Mouse (Mus musculus) cerebellum, postnatal 10 days (tissue): ENCODE data around the gene Smoc1.

Source experiments
- DNase-seq, 2 experiments: peaks; one replicate each; pipeline ENCODE4 v3.0.0; 2021; ENCODE audit warnings: mixed read lengths in 2 of 2

The Smoc1 gene

DNA sequence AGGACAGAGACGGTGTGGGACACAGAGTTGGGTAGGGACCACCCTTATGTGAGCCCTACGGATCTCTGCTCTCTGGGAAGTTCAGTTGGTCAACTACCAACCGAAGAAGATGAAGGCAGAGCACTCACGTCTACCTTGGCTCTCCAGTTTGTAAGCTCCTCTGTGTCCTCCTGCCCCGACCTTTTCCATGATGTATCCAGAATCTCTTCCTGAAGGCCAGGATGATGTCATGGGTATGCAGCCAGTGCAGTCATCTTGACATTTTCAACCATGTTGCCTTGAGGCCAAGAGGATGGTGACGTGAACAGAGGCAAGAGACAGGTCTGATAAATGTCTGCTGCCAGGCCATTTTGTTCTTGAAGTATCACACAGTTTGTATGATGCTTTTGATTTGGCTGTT lies 111.6 kb downstream of the Smoc1 start:
- no peak for DNase-seq

DNA sequence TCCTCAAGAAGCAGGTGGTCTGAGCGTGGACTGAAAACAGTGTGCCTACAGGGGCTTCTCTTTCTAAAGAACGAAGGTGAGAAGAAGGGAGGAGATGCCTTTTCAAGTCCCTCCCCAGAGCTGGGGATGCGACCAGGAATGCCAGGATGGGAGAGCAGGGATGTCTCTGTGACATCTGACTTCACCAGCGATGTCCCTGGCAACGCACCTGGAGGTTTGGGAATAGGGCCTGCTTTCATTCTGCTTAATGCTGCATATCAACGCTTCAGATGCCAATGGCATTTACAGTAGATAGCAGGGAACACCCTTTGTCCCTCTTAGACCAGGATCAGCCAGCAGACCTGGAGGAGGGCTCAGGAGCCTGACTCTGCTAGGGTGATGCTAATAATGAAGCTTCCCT lies 112.9 kb downstream of the Smoc1 start:
- DNase-seq, result peak; percentile 73 to 78

DNA sequence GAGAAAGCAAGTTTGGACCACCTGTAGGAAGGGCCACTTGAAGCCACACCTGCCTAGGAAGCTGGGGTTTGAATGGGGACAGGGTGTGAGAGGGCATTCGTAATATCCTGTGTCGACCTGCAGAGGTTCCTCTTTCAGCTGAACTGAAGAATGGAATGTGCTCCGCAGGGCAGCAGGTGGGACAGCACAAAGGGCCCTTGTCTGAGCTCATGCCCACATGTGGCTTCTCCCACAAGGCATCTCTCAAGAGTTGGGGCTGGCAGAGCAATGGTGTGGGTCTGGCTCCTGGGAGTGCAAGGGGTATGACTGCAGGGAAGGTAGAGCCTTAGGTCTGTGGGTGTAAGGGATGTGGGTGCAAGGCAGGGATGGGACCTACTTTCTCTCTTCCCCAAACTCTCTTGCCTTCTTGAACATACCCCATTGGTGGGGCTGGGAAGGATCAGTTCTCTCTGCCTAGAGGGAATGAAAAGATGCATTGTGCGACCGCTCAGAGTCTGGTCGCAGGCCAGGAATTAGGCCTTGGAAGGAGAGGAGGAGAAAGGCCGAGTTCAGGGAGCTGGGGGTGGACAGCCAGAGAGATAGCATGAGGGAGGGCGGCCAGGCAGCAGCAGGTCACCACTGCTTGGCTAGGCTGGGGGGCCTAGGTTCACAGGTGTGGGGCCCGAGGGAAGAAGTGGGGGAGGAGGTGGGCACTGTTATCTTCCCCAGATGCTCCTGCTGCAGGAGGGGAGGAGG lies 114.2 kb downstream of the Smoc1 start:
- DNase-seq, result peak; percentile 29 to 52

DNA sequence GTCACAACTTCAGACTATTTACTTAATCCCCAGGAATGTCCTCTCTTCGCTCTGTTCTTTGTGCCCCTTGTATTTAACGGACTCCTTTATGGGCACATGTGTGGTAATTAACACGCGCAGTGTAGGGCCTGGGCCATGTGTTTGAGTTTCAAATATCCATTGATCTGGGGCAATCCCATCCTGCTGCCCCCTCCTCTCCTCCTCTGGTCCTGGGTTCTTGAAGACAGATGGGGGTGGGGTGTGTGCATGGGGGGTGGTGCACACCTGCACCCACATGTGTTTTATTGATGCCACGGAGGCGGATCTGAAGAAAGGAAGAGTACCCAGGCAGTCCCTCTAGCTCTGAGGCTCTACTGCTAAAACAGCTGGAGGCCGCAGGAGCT lies 114.7 kb downstream of the Smoc1 start:
- DNase-seq, result no peak

DNA sequence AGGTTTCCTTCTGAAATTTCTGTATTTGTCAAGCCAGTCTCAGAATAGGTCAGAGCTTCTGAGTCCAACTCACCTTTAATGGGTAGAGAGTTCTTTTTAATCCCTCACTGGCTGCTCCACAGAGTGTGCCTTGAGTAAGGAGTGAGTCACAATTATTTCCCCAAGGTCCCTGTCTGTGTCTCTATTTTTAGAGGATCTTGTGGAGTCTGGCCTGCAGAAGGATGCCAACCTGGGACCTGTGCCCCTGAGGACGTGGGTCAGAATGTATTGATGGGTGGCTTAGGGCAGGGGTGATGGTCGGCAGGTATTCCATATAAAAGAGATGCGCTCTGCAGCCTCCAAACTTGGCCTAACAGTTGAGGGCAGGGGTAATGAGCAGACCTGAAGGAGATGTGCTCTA lies 115.6 kb downstream of the Smoc1 start:
- no peak for DNase-seq

DNA sequence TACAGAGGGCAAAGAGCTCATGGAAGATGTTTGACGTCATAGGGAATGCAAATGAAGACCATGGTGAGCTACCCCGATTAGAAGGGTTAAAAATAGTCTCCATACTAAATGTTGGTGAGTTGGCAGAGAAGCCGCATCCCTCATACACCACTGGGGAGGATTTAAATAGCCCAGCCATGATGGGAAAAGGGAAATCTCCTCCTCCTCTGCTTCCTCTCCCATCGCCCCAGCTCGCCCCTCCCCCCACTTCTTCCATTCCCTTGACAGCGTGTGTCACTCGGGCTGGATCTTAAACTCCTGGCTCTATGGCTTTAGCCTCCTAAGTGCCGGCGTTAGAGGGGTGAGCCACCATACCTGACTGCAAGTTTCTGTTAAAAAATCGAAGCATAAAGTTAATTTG lies 117.6 kb downstream of the Smoc1 start:
- no peak for DNase-seq

DNA sequence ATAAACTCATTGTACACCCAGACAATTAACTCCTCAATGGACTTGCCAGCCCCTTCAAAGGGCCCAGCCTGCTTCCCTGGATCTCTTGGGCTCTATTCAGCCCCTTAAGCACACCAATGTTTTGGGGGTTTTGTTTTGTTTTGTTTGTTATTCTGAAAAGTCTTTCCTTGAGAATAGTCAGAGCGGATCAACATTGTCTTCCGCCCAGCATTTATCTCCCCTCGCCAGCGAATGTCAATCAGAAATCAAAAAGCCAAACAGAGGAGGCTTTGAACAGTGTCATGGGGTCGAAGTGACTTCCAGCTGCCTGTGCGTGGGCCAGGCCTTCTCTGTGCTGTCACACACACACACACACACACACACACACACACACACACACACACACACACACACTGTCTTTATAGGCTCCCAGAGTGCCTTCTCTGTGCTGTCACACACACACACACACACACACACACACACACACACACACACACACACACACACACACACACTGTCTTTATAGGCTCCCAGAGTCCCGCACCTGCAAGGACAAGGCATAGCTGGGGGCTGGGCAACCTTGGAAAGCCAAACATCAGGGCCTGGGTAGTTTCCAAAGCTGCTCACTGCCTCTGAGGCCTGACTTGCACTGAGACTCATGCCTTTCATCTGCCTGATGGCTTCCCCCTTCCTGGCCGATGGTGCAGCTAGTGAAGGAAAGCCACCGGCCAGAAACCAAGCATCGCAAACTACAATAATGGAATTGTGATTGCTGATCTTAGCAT lies 120.0 kb downstream of the Smoc1 start:
- peak in 1 of 2 experiments; percentile 39 for DNase-seq

DNA sequence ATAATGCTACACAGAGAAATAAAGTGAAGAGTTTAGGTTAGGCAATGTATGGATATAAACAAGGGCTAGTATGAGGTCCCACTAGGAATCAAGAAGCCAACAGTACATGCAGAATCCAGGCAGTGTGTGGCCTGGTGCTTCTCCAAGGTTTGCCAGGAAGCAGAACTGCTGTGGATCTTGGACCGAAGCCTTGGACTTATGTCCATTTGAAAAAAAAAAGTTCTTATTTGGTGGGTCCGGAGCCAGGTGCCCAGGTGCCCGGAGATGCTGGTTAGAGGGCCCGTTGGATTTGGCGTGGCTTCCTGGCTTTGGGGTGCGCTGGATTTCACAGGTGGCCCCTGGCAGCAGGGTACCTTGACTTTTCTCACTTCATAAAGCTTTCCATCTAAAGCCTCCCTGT lies 121.3 kb downstream of the Smoc1 start:
- DNase-seq, result no peak

DNA sequence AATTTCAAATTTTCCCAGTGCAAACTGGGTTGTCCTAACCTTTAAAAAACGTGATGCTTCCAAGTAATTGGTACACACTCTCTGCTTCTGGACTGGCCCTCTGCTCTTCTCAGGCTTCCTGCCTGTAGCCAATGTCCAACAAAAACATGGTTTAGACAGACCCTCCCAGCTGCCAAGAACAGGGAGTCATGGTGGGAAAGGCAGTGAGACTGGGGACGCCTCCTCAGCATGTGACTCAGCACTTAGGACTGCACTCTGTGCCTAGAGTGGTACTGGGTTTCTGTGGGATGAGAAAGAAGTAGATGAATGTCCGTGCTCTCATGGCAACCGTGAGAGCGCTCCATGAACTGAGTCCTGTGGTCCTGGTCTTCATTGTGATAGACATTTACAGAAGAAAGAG lies 124.3 kb downstream of the Smoc1 start:
- DNase-seq, result no peak

DNA sequence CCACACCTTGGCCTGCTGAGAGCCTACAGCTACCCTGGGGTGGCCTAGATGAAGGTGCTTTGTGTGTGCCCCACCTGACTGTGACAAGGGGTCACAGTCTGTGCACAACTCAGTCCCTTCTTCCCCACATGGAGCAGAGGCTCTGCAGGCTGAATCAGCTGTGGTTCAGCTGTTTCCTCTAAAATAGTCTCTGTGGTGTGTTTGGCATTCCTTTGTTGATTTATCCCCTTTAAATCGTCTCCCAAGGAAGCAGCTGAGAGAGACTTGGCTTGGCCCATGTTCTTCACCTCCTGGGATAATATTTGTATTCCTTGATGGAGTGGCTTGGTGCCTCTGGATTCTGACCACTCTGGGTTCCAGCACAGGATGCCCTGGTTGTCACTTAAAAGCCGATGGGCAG lies 125.5 kb downstream of the Smoc1 start:
- DNase-seq, result no peak

DNA sequence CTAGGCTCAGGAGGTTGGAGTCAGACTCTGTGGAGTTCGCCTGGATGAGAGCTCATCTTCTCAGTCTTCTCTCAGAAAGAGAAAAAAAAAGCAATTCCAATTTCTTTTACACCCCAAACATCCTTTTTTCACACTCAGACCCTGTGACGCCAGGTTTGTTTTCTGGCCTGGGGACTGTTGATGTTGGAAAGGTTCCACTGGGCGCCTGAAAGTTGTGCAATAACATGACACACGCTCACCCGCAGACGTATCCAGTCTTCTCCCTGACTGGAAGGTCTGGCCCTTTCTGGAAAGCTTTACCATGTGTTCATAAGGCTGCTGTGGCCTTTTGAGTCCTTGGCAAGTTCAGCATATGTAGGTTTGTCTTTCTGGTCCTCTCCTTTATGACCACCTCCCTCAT lies 129.1 kb downstream of the Smoc1 start:
- no peak for DNase-seq

DNA sequence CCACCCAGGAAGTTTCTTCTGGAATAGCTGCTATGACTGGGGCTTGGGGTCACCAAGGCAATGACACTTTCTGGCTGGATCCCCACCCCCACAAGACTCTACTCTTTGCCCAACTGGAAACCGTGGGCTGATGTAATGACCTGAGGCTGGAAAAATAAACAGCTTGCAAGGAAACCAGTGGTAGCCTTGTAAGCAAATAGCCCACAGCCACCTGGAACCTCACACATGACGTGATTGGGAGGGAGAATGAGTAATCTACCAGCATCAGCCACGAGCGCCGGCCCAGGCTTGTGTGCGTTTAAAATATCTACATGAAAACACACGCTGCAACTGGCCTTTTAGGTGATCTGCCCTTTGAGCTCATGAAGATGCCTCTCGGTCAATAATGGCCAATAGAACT lies 130.2 kb downstream of the Smoc1 start:
- no peak for DNase-seq

DNA sequence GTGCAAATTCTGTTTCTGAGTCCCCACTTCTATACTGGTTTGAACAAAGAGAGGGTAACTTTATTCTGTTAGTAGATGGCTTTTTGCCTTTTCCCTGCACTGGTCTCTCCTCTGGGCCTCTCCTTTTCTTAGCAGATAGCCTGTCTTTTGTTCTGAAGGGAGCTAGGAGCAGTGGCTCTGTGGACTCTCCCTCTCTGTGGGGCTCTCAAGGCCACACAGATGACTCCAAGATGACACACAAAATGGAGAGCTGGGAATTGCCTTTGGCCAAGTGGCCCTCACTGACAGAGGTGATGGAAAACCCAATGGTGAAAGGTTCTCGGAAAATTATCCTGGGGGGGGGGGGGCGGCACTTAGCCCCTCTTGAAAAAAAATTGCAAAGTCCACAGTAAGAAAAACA lies 133.3 kb downstream of the Smoc1 start:
- no peak for DNase-seq

DNA sequence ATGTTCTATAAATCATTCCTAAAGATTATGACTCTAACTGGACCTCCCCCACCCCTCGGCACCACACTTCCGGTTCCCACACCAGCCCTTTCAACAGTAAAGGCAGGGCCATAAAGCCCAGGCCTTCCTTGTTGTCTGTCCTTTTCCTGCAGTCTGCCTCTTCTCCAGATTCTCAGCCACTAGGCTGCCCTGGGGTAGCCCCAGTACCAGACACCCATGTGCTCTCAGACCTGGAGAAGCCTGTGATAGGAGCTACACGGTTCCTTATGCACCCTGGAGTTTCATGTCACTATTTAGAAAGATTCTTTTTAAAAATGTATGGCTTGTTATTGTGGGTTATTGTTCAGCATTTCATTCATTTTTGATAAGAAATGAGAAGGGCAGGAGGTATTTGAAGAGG lies 133.8 kb downstream of the Smoc1 start:
- no peak for DNase-seq

DNA sequence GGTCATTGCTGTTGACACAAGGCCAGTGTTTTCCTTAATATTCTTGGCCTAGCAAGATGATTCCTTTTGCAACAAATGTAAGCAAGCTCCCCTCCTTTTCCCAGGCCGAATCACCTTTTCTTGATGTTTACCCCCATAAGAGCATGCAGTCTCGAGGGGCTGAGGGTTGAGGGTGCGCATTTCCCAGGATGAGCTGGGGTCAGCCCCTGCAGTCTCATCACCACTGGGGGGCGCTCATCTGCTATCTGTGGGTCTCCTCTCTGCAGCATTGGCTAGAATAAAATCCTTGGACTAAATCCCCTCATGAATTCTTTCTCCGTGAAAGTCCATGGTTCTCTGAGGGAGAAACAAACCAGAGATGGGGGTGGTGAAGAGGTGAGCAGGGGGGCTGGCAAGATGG lies 134.2 kb downstream of the Smoc1 start:
- peak; percentile 70 to 75 for DNase-seq

DNA sequence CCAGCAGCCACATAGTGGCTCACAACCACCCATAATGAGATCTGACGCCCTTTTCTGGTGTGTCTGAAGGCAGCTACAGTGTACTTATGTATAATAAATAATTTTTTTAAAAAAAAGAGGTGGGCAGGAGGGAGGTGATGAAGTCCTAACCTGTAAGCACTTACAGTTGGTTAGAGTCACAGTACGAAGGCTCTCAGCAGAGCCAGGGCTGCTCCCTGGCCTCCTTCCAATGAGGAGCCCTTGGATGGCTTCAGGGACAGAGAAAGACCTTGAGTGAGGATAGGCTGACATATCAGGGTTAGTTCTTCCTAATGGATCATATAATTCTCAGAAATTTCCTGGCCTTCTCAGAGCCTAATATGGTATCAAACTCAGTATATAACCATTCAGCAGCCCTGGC lies 134.7 kb downstream of the Smoc1 start:
- no peak for DNase-seq

DNA sequence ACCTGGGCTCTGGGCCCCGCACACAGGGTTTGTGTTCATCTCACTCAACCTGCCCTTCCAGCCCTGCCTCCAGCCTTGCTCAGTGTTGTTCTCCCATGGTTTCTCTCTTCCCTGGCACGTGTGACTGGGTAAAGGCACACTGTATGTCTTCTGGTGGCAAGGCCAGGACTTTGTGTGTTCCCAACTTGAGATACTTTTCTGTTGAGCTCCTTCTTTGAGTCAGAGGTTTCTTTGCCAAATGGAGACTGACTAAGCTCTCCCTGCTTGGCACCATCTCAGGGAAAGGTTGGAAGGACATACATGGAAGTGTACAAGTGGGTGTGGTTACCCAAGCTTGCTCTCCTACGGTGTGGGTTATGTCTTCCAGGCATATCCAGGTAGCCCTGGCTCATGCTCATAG lies 136.5 kb downstream of the Smoc1 start:
- no peak for DNase-seq

DNA sequence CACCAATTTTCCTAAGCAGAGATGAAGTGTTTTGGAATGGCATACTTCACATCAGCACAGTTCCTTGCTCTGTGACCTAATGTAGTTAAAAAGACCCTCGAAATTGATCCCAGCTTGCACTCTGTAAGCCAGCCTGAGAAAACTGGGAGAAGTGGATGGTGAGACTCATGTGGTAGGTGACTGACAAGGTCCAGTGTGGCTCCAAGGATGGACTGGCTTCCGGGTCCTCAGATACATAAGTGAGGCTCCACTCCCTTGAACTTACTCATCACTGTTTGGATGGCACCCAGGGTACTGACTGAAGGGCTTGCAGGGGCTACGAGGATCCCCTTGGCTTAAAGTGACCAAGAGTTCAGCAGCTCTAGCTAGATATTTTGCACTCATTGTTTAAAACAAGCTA lies 137.0 kb downstream of the Smoc1 start:
- no peak for DNase-seq

DNA sequence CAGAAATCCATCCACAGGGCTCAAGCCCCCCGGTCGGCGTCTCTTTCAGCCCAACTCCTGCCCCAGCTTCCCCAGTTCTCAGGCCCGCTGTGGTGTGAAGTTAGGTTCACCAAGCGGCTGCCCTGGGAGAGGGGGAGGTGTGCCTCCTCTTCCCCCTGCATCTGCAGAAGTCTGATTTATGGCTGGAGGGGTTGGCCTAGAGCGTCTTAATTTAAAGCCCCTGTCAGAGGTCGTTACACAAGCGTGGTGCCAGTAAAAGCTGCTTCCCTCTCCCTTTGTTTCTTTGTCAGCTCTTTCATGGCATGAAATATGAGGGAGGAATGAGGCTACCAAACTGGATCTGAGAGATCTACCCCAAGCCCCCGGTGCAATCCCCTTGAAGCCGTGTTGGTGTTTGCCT lies 139.5 kb downstream of the Smoc1 start:
- no peak for DNase-seq

DNA sequence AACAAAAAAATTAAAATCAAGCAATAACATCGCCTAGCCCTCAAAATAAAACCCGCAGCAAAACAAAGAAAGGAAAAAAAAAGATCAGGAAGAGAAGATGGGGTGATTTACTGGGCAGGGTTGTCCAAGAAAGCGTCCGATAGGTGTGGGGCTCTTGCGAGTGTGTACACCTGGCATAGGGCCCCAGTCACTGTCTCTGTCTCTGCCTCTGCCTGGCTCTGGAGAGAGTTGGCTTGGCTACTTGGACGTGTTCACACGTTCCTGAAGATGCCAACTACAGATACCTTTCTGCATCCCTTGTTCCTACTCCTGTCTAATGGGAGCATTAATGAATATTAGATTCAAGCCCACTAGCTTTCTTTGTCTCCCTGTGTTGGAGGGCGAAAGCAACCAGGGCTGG lies 140.0 kb downstream of the Smoc1 start:
- peak; percentile 50 for DNase-seq

DNA sequence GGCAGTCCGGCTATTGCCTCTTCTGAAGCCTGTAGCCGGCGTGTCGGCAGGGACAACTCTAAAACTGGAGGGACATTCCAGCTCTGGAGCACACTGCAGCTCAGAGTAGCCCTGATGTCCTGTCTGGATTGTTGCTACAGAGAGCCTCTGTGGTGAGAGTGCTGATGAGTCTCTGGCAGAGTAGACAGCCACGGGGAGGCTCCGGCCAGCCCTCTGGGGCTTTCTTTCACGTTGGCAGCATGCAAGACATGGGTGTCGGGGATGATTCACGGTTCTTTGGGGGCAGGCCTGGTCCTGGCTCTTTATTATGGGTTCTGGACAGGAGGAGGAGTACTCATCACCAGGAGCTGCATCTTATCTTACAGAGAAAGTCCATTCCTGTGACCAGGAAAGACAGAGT lies 140.5 kb downstream of the Smoc1 start:
- DNase-seq, result no peak

DNA sequence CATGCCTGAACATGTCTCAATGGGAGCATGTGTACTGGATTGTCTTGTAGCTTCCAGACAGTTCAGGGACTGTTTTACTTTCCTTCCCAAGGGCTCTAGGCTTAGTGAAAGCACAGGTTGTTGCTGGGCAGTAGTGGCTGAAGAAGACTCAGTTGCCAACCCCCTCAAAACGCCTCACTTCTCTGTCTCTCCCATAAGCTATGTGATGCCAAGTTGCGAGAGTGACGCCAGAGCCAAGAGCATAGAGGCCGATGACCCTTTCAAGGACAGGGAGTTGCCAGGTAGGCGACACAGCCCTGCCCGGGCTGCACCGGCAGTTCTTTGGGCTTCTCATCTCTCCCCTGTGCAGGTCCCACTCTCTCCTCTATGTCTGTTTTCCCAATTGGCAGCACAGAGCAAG lies 141.4 kb downstream of the Smoc1 start:
- DNase-seq, result no peak

DNA sequence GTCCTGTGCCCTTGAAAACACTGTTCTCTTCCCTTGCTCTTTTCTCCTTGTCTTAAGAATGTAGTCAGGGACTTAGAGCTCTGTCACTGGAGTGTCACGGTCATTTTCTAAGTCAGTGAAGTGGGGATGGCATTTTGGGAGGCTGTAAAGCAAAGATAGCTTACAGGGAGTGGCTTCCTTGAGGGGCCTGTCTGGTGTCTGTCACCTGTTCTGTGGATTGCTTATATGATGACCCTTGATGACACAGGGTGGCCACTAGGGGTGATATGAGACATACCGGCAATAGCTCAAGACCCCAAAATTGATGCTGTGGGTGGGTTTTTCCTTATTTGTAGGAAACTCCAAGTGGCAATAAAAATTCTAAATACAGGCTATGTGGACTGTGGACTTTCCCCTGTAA lies 141.9 kb downstream of the Smoc1 start:
- DNase-seq, result no peak

DNA sequence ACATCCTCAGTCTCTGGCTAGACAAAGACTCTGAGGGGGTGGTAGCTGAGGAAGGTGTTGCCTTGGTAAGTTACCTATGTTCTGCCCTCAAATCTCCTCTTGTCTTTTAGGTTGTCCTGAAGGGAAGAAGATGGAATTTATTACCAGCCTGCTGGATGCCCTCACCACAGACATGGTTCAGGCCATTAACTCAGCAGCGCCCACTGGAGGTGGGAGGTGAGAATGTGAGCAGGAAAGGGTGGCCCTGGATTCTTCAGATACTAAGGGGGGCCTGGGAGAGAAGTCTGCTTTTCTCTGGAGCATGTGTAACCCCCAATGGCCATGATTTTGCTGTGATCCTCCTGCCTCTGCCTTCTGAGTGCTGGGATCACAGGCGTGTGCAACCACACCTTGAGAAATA lies 143.5 kb downstream of the Smoc1 start:
- no peak for DNase-seq

DNA sequence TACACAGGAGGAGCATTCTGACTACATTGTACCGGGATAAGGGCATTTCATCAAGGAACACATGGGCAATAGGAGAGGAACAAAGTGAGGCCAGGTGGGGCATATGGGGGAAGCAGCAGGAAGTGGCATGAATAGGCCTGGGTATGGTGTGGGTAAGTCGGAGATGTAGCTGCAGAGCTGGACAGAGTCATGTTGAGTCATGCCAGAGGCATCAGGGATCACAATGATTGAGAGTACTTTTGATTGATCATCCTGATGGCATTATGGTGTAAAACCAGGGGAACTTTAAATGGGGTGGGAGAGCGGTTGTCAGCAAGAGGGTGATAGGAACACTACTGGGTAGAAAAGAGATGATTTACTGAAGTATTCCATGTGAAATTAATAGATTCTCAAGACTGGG lies 146.4 kb downstream of the Smoc1 start:
- DNase-seq, result peak in 1 of 2 experiments; percentile 45
